In genomic region chr4:128966751-128967150, GRCm38 (mm10) we compare ENCODE assay signal across 10 mouse cellular contexts. TPM values are rescaled to one million over a fixed set of nuclear protein-coding genes. Genes with fewer than 3 reads are reported as not detected.
A peak's percentile ranks its signal among the peaks of the same experiment; 100 is the strongest.
DNase-seq lines count a peak whose midpoint lies in the region; ATAC-seq and TF ChIP-seq lines count a peak whose summit lies in the region.
"Had no signal": no experiment of that assay in that cellular context is flagged by ENCODE, and none has a peak within 500 bp of the region (broad histone marks: within the 10 kb centered on the region; RNA-seq: fewer than 3 reads in every experiment).

No protein-coding gene starts in this region.

- no peak for ATAC-seq in lung, embryonic 15.5 days (ENCODE audit: borderline replicate concordance, extremely low read depth, low FRiP score, low TSS enrichment)
- no peak for ATAC-seq in embryonic facial prominence, embryonic 14.5 days (ENCODE audit: low read depth)
- ATAC-seq in hindbrain, postnatal 0 days, result 0 out of 2 replicates have a peak, but pooled peaks have one; percentile 6
- ATAC-seq in lung, postnatal 0 days, result no peak
- ATAC-seq: liver, embryonic 12.5 days had no signal

- H3K4me3 ChIP-seq in lung, embryonic 15.5 days, result no peak overlapping the region
- no peak overlapping the region for H3K4me3 ChIP-seq in embryonic facial prominence, embryonic 14.5 days (ENCODE audit: low read depth, low read length)
- H3K4me3 ChIP-seq in hindbrain, postnatal 0 days (ENCODE audit: low read length), result no peak overlapping the region
- no peak overlapping the region for H3K4me3 ChIP-seq in lung, postnatal 0 days (ENCODE audit: low read depth, low read length)
- H3K4me3 ChIP-seq: kidney, embryonic 15.5 days; liver, embryonic 12.5 days had no signal

- H3K27ac ChIP-seq in lung, embryonic 15.5 days, result no peak overlapping the region
- H3K27ac ChIP-seq in embryonic facial prominence, embryonic 14.5 days (replicated peaks; ENCODE audit: low read depth, low read length), result no peak overlapping the region; the same call in 1 of the 2 replicates
- H3K27ac ChIP-seq in hindbrain, postnatal 0 days, result peak overlapping the region; percentile 60
- no peak overlapping the region for H3K27ac ChIP-seq in lung, postnatal 0 days (ENCODE audit: low read length)
- H3K27ac ChIP-seq: kidney, embryonic 15.5 days; liver, embryonic 12.5 days had no signal

- no peaks in the 10 kb centered on the region for H3K36me3 ChIP-seq in lung, embryonic 15.5 days
- H3K36me3 ChIP-seq in embryonic facial prominence, embryonic 14.5 days (ENCODE audit: control insufficient read depth, insufficient read depth, low read length), result no peaks in the 10 kb centered on the region
- no peaks in the 10 kb centered on the region for H3K36me3 ChIP-seq in hindbrain, postnatal 0 days (ENCODE audit: insufficient read depth, low read length)
- no peaks in the 10 kb centered on the region for H3K36me3 ChIP-seq in lung, postnatal 0 days (ENCODE audit: insufficient read depth, low read length)
- H3K36me3 ChIP-seq: kidney, embryonic 15.5 days; liver, embryonic 12.5 days had no signal

- no peaks in the 10 kb centered on the region for H3K9me3 ChIP-seq in lung, embryonic 15.5 days
- no peaks in the 10 kb centered on the region for H3K9me3 ChIP-seq in embryonic facial prominence, embryonic 14.5 days (ENCODE audit: control insufficient read depth, low read length)
- no peaks in the 10 kb centered on the region for H3K9me3 ChIP-seq in hindbrain, postnatal 0 days (ENCODE audit: low read length)
- no peaks in the 10 kb centered on the region for H3K9me3 ChIP-seq in lung, postnatal 0 days (ENCODE audit: low read length)
- H3K9me3 ChIP-seq: kidney, embryonic 15.5 days; liver, embryonic 12.5 days had no signal

- WGBS in lung, embryonic 15.5 days, result 13% methylated on average over 7 of the region's 7 CpGs
- WGBS in embryonic facial prominence, embryonic 14.5 days, result 20% methylated on average over 7 of the region's 7 CpGs
- 10% methylated on average over 7 of the region's 7 CpGs for WGBS in hindbrain, postnatal 0 days
- 17% methylated on average over 7 of the region's 7 CpGs for WGBS in lung, postnatal 0 days

- DNase-seq in embryo, embryonic 10 days (ENCODE audit: low spot score), result peak; percentile 3
- no peak for DNase-seq in embryo, embryonic 10.5 days (ENCODE audit: low spot score)
- DNase-seq in lung, postnatal 14 days, result no peak
- peak; percentile 81 for DNase-seq in embryonic facial prominence, embryonic 14.5 days (ENCODE audit: low spot score)
- peak; percentile 83 for DNase-seq in hindbrain, postnatal 0 days (ENCODE audit: low spot score)
- no peak for DNase-seq in adrenal gland, postnatal 10 days
- DNase-seq in lung, postnatal 0 days (ENCODE audit: low spot score), result no peak

- peaks cover 5% of the 10 kb centered on the region; the same call in 1 of the 2 replicates for H3K27me3 ChIP-seq in lung, embryonic 15.5 days
- no peaks in the 10 kb centered on the region for H3K27me3 ChIP-seq in embryonic facial prominence, embryonic 14.5 days (replicated peaks; ENCODE audit: control insufficient read depth, insufficient read depth, low read length)
- H3K27me3 ChIP-seq in hindbrain, postnatal 0 days (ENCODE audit: insufficient read depth, low read length), result no peaks in the 10 kb centered on the region
- 0 out of 2 replicates have a peak, but pooled peaks cover 3% of the 10 kb centered on the region for H3K27me3 ChIP-seq in lung, postnatal 0 days (replicated peaks; ENCODE audit: insufficient read depth, low read length)

- no peak for TF ChIP-seq CTCF in hindbrain, postnatal 0 days (IDR thresholded peaks at IDR 0.05; ENCODE audit: low read depth)
- TF ChIP-seq CTCF in lung, postnatal 0 days (IDR thresholded peaks at IDR 0.05), result no peak

- no peak for TF ChIP-seq EP300 in lung, postnatal 0 days (IDR thresholded peaks at IDR 0.05)

- H3K9ac ChIP-seq in lung, embryonic 15.5 days, result no peak overlapping the region
- H3K9ac ChIP-seq in embryonic facial prominence, embryonic 14.5 days (ENCODE audit: low read depth, low read length), result peak overlapping the region; percentile 22; the same call in 1 of the 2 replicates
- H3K9ac ChIP-seq in hindbrain, postnatal 0 days (replicated peaks; ENCODE audit: low read length), result no peak overlapping the region
- H3K9ac ChIP-seq in lung, postnatal 0 days (replicated peaks; ENCODE audit: low read depth), result no peak overlapping the region
- H3K9ac ChIP-seq: kidney, embryonic 15.5 days; liver, embryonic 12.5 days had no signal

- peaks cover 55% of the 10 kb centered on the region for H3K4me1 ChIP-seq in lung, embryonic 15.5 days
- peaks cover 19% of the 10 kb centered on the region for H3K4me1 ChIP-seq in embryonic facial prominence, embryonic 14.5 days (ENCODE audit: control insufficient read depth, insufficient read depth, low read length)
- H3K4me1 ChIP-seq in hindbrain, postnatal 0 days (ENCODE audit: insufficient read depth, low read length), result peaks cover 12% of the 10 kb centered on the region
- H3K4me1 ChIP-seq in lung, postnatal 0 days (ENCODE audit: insufficient read depth, low read depth, low read length), result 0 out of 2 replicates have a peak, but pooled peaks cover 3% of the 10 kb centered on the region

- peak overlapping the region; percentile 28; the same call in 1 of the 2 replicates for H3K4me2 ChIP-seq in lung, embryonic 15.5 days
- H3K4me2 ChIP-seq in embryonic facial prominence, embryonic 14.5 days (ENCODE audit: low read depth, low read length), result peak overlapping the region; percentile 2; the same call in 1 of the 2 replicates
- peak overlapping the region; percentile 35 for H3K4me2 ChIP-seq in hindbrain, postnatal 0 days (ENCODE audit: low read depth, low read length)
- H3K4me2 ChIP-seq in lung, postnatal 0 days (replicated peaks; ENCODE audit: low read depth, low read length), result no peak overlapping the region
- H3K4me2 ChIP-seq: kidney, embryonic 15.5 days; liver, embryonic 12.5 days had no signal

RNA-seq across cellular contexts. Expression of gene Azin2, which starts 4.5 kb away (rescaled TPM):
- 18.6 and 22.5 TPM in 2 replicates for polyA plus RNA-seq in lung, embryonic 15.5 days (2015; fragmentation: Nextera tagmentation; extraction: Ambion mirVana)
- 20.0 and 27.1 TPM in 2 replicates for polyA plus RNA-seq in embryonic facial prominence, embryonic 14.5 days (2014; fragmentation: Nextera tagmentation; extraction: Ambion mirVana)
- total RNA-seq in hindbrain, postnatal 0 days (2014; rRNA removed), result 32.7 and 35.0 TPM in 2 replicates
- polyA plus RNA-seq in hindbrain, postnatal 0 days (2015; fragmentation: Nextera tagmentation; extraction: Ambion mirVana), result 32.9 and 33.0 TPM in 2 replicates
- total RNA-seq in adrenal gland, postnatal 10 days (2021), result 10 to 100 TPM; 32.5 to 32.9 TPM
- 39.0 and 42.2 TPM in 2 replicates for polyA plus RNA-seq in lung, postnatal 0 days (2015; fragmentation: Nextera tagmentation; extraction: Ambion mirVana)

RNA-seq across cellular contexts. Expression of gene Ak2, which starts 25.0 kb away (rescaled TPM):
- 182 and 187 TPM in 2 replicates for polyA plus RNA-seq in lung, embryonic 15.5 days (2015; fragmentation: Nextera tagmentation; extraction: Ambion mirVana)
- polyA plus RNA-seq in embryonic facial prominence, embryonic 14.5 days (2014; fragmentation: Nextera tagmentation; extraction: Ambion mirVana), result 135 and 142 TPM in 2 replicates
- 24.9 and 32.3 TPM in 2 replicates for total RNA-seq in hindbrain, postnatal 0 days (2014; rRNA removed)
- 78.5 and 82.9 TPM in 2 replicates for polyA plus RNA-seq in hindbrain, postnatal 0 days (2015; fragmentation: Nextera tagmentation; extraction: Ambion mirVana)
- 100 to 1,000 TPM; 244 to 274 TPM for total RNA-seq in adrenal gland, postnatal 10 days (2021)
- 85.7 and 89.7 TPM in 2 replicates for polyA plus RNA-seq in lung, postnatal 0 days (2015; fragmentation: Nextera tagmentation; extraction: Ambion mirVana)

Comparison
In these comparisons a context has a peak if more than half of its experiments do, and no peak if none do; other contexts are left out.
1. DNase-seq: peak in embryo, embryonic 10 days (single experiment), embryonic facial prominence, embryonic 14.5 days (single experiment) and hindbrain, postnatal 0 days (single experiment); none in embryo, embryonic 10.5 days (single experiment), lung, postnatal 14 days (single experiment), adrenal gland, postnatal 10 days (single experiment) and lung, postnatal 0 days (single experiment).